In genomic region chr3:65612387-65612786, GRCm38 (mm10) we compare ENCODE assay signal across 11 mouse cellular contexts. TPM values are rescaled to one million over a fixed set of nuclear protein-coding genes. Genes with fewer than 3 reads are reported as not detected.
DNase-seq lines count a peak whose midpoint lies in the region; ATAC-seq lines count a peak whose summit lies in the region.
"Had no signal": no experiment of that assay in that cellular context is flagged by ENCODE, and none has a peak within 500 bp of the region (broad histone marks: within the 10 kb centered on the region; RNA-seq: fewer than 3 reads in every experiment).

No protein-coding gene starts in this region.

- no peak for DNase-seq in frontal cortex, postnatal 14 days (ENCODE audit: low spot score in 2 of 2)
- DNase-seq in left cerebral cortex, adult 11 months (ENCODE audit: low spot score): peak; percentile 14
- DNase-seq in left cerebral cortex, postnatal 4 days: no peak
- peak; percentile 28 for DNase-seq in brain, embryonic 18.5 days (ENCODE audit: low read depth, low spot score)
- DNase-seq in lung, postnatal 25 days (ENCODE audit: low spot score): peak; percentile 29
- no peak for DNase-seq in urinary bladder, postnatal 4 days (ENCODE audit: low spot score in 2 of 2)
- DNase-seq in MN1 (ENCODE audit: low spot score): no peak
- DNase-seq: kidney, postnatal 10 days had no signal

- intact Hi-C loops in left cerebral cortex, postnatal 4 days (cut with DNase I): no loop called here

- ATAC-seq in frontal cortex, adult (ENCODE audit: low TSS enrichment): peak; percentile 95
- ATAC-seq: liver, embryonic 12.5 days; midbrain, embryonic 15.5 days had no signal

RNA-seq across cellular contexts. Expression of gene Lekr1, which starts 53.6 kb away (rescaled TPM):
- 1 to 10 TPM; 5.9 to 6.7 TPM for total RNA-seq in left cerebral cortex, postnatal 4 days (2021)

Comparison
In these comparisons a context has a peak if more than half of its experiments do, and no peak if none do; other contexts are left out.
1. DNase-seq: peak in left cerebral cortex, adult 11 months (single experiment), brain, embryonic 18.5 days (single experiment) and lung, postnatal 25 days (single experiment); none in frontal cortex, postnatal 14 days (0 of 2), left cerebral cortex, postnatal 4 days (single experiment), urinary bladder, postnatal 4 days (0 of 2) and MN1 (single experiment).